Comparison of ENCODE assay signal across 9 mouse cellular contexts in genomic region chr4:152434836-152435235, GRCm38 (mm10). TPM values are rescaled to one million over a fixed set of nuclear protein-coding genes. Genes with fewer than 3 reads are reported as not detected.
DNase-seq lines count a peak whose midpoint lies in the region; ATAC-seq and TF ChIP-seq lines count a peak whose summit lies in the region.
"Had no signal": no experiment of that assay in that cellular context is flagged by ENCODE, and none has a peak within 500 bp of the region (broad histone marks: within the 10 kb centered on the region; RNA-seq: fewer than 3 reads in every experiment).

No protein-coding gene starts in this region.

- WGBS in forebrain, embryonic 16.5 days, result under 1% methylated on average over 9 of the region's 9 CpGs
- WGBS in large intestine, adult 2 months, result 11% methylated on average over 9 of the region's 9 CpGs
- 22% methylated on average over 9 of the region's 9 CpGs for WGBS in liver, postnatal 0 days (ENCODE audit: insufficient replicate concordance)
- WGBS in olfactory bulb, adult 2 months, result 2% methylated on average over 9 of the region's 9 CpGs

- TF ChIP-seq EP300 in liver, postnatal 0 days (IDR thresholded peaks at IDR 0.05; ENCODE audit: low read depth), result no peak

- H3K36me3 ChIP-seq in E14TG2a.4 (ENCODE audit: insufficient read depth, low read length), result no peaks in the 10 kb centered on the region
- no peaks in the 10 kb centered on the region for H3K36me3 ChIP-seq in forebrain, embryonic 16.5 days (ENCODE audit: control insufficient read depth, insufficient read depth)
- H3K36me3 ChIP-seq in liver, postnatal 0 days (replicated peaks; ENCODE audit: insufficient read depth, low read length), result no peaks in the 10 kb centered on the region

- peak; percentile 88 for DNase-seq in cerebellum, adult 11 months
- DNase-seq in heart, postnatal 25 days (ENCODE audit: low spot score), result peak; percentile 60
- DNase-seq in large intestine, adult 2 months (ENCODE audit: low read depth, low spot score), result peak; percentile 36
- DNase-seq in liver, postnatal 0 days, result peak; percentile 89
- DNase-seq in testis, postnatal 14 days (ENCODE audit: low spot score), result peak; percentile 83

- intact Hi-C loops in heart, postnatal 25 days (cut with DNase I), result loop anchor here (2.0 to 5.0 kb wide), 3 partner anchors 102 to 278 kb away; partner anchors contain the start of gene Hes2

- H3K4me3 ChIP-seq in E14TG2a.4 (replicated peaks; ENCODE audit: low read length), result no peak overlapping the region
- peak overlapping the region; percentile 29 for H3K4me3 ChIP-seq in forebrain, embryonic 16.5 days (replicated peaks; ENCODE audit: low read length)
- no peak overlapping the region for H3K4me3 ChIP-seq in liver, postnatal 0 days (ENCODE audit: low read depth, low read length)
- no peak overlapping the region for H3K4me3 ChIP-seq in olfactory bulb, adult 2 months (ENCODE audit: insufficient read depth, low read depth, low read length)
- H3K4me3 ChIP-seq: erythroblast, embryonic 14.5 days had no signal

- H3K9me3 ChIP-seq in E14TG2a.4 (ENCODE audit: low read length), result no peaks in the 10 kb centered on the region
- no peaks in the 10 kb centered on the region for H3K9me3 ChIP-seq in forebrain, embryonic 16.5 days (ENCODE audit: control insufficient read depth, low read length)
- H3K9me3 ChIP-seq in liver, postnatal 0 days (ENCODE audit: low read length), result no peaks in the 10 kb centered on the region

- no peak for TF ChIP-seq POLR2A in olfactory bulb, adult 2 months (IDR thresholded peaks at IDR 0.05; ENCODE audit: insufficient read depth, low read depth, low read length)

- H3K27ac ChIP-seq in forebrain, embryonic 16.5 days (ENCODE audit: low read length), result no peak overlapping the region
- no peak overlapping the region for H3K27ac ChIP-seq in liver, postnatal 0 days (ENCODE audit: low read depth)
- H3K27ac ChIP-seq in olfactory bulb, adult 2 months (ENCODE audit: insufficient read depth, low read depth, low read length), result no peak overlapping the region

- H3K4me1 ChIP-seq in E14TG2a.4 (replicated peaks; ENCODE audit: low read depth, low read length), result peaks cover 26% of the 10 kb centered on the region
- peaks cover 5% of the 10 kb centered on the region; the same call in 1 of the 2 replicates for H3K4me1 ChIP-seq in forebrain, embryonic 16.5 days (replicated peaks; ENCODE audit: control insufficient read depth, insufficient read depth, low read length)
- no peaks in the 10 kb centered on the region for H3K4me1 ChIP-seq in liver, postnatal 0 days (ENCODE audit: insufficient read depth)
- peaks cover 20% of the 10 kb centered on the region for H3K4me1 ChIP-seq in olfactory bulb, adult 2 months (ENCODE audit: control insufficient read depth, insufficient read depth, low read length)

- peaks cover 4% of the 10 kb centered on the region; the same call in 1 of the 2 replicates for H3K27me3 ChIP-seq in E14TG2a.4 (ENCODE audit: insufficient read depth, low read length)
- no peaks in the 10 kb centered on the region for H3K27me3 ChIP-seq in forebrain, embryonic 16.5 days (replicated peaks; ENCODE audit: control insufficient read depth, insufficient read depth, low read length)
- H3K27me3 ChIP-seq in liver, postnatal 0 days (ENCODE audit: insufficient read depth, low read length), result no peaks in the 10 kb centered on the region

- H3K4me2 ChIP-seq in forebrain, embryonic 16.5 days (ENCODE audit: low read length), result peak overlapping the region; percentile 63
- no peak overlapping the region for H3K4me2 ChIP-seq in liver, postnatal 0 days (ENCODE audit: low read depth, low read length)

- TF ChIP-seq CTCF in E14TG2a.4 (conservative IDR thresholded peaks at IDR 0.05; ENCODE audit: low read length), result peak; percentile 44
- peak; percentile 82 for TF ChIP-seq CTCF in liver, postnatal 0 days (IDR thresholded peaks at IDR 0.05; ENCODE audit: low read depth)
- peak; percentile 80 for TF ChIP-seq CTCF in olfactory bulb, adult 2 months (IDR thresholded peaks at IDR 0.05; ENCODE audit: insufficient read depth, low read depth, low read length)

- peak overlapping the region; percentile 35; the same call in 1 of the 2 replicates for H3K9ac ChIP-seq in forebrain, embryonic 16.5 days (replicated peaks; ENCODE audit: low read depth, low read length)
- H3K9ac ChIP-seq in liver, postnatal 0 days (replicated peaks), result no peak overlapping the region

- ATAC-seq in forebrain, embryonic 16.5 days, result peak; percentile 98
- peak; percentile 85 for ATAC-seq in liver, postnatal 0 days

RNA-seq across cellular contexts. Expression of gene Nphp4, which starts 41.7 kb away (rescaled TPM):
- polyA plus RNA-seq in forebrain, embryonic 16.5 days (2015; fragmentation: Nextera tagmentation; extraction: Ambion mirVana), result 5.5 and 5.7 TPM in 2 replicates
- total RNA-seq in heart, postnatal 25 days (2021), result 1 to 10 TPM in 1 of 2 experiments, under 1 TPM in 1; 0.89 to 1.2 TPM
- polyA plus RNA-seq in large intestine, adult 2 months (2012; rRNA removed), result 0.60 and 0.73 TPM in 2 replicates
- polyA plus RNA-seq in liver, postnatal 0 days (2015; fragmentation: Nextera tagmentation; extraction: Ambion mirVana), result 0.06 and 0.09 TPM in 2 replicates
- polyA plus RNA-seq in olfactory bulb, adult 2 months (2012; ENCODE audit: insufficient read depth, insufficient read length, low replicate concordance, missing spikeins), result not detected in 2 replicates

RNA-seq across cellular contexts. Expression of gene Kcnab2, which starts 42.8 kb away (rescaled TPM):
- polyA plus RNA-seq in forebrain, embryonic 16.5 days (2015; fragmentation: Nextera tagmentation; extraction: Ambion mirVana), result 15.1 and 19.2 TPM in 2 replicates
- 1 to 10 TPM; 2.1 to 3.4 TPM for total RNA-seq in heart, postnatal 25 days (2021)
- 4.8 and 5.8 TPM in 2 replicates for polyA plus RNA-seq in large intestine, adult 2 months (2012; rRNA removed)
- polyA plus RNA-seq in liver, postnatal 0 days (2015; fragmentation: Nextera tagmentation; extraction: Ambion mirVana), result 4.2 and 6.7 TPM in 2 replicates
- not detected in 2 replicates for polyA plus RNA-seq in olfactory bulb, adult 2 months (2012; ENCODE audit: insufficient read depth, insufficient read length, low replicate concordance, missing spikeins)

Comparison
In these comparisons a context has a peak if more than half of its experiments do, and no peak if none do; other contexts are left out.
1. DNase-seq: peak in every context shown above with its lines; median percentile 89 in liver, postnatal 0 days; 88 in cerebellum, adult 11 months; 83 in testis, postnatal 14 days; 60 in heart, postnatal 25 days; 36 in large intestine, adult 2 months.